Mouse (Mus musculus): ENCODE measurements around the gene Supt20. TPM values are rescaled to one million over a fixed set of nuclear protein-coding genes. Genes with fewer than 3 reads are reported as not detected.

The Supt20 gene
- total and polyA plus RNA-seq, 3 experiments: 31.6 to 66.6 TPM; not detected in 1

- TF ChIP-seq CHD1 (IDR thresholded peaks at IDR 0.05; ENCODE audit: low read depth, low read length): no peak
Measured at GRCm38 (mm10) chr3:54768592-54768991, 76.0 kb downstream of the Supt20 start (continued).

GRCm38 (mm10) chr3:54769349-54770275 lies 77.0 kb downstream of the Supt20 start:
- peaks cover 4 to 8% of the 10 kb centered on the region in 2 experiments for H3K4me1 ChIP-seq (ENCODE audit: control insufficient read depth in 1 of 2, insufficient read depth in 2 of 2, low read length in 2 of 2)
- no peaks in the 10 kb centered on the region for H3K79me2 ChIP-seq (ENCODE audit: control insufficient read depth, insufficient read depth, low read length, poor library complexity)
- H3K4me3 ChIP-seq (ENCODE audit: control insufficient read depth in 1 of 2, insufficient read depth in 1 of 2, low read depth in 2 of 2, low read length in 2 of 2): no peak overlapping the region
- TF ChIP-seq MEF2A (IDR thresholded peaks at IDR 0.05; ENCODE audit: extremely low read depth, insufficient replicate concordance, low read depth, low read length, poor library complexity, severe bottlenecking) (no peak), UBTF (IDR thresholded peaks at IDR 0.05; ENCODE audit: borderline replicate concordance, insufficient read depth, low read depth, low read length) (no peak)
- DNase-seq (ENCODE audit: low read depth, low spot score): no peak
- no peaks in the 10 kb centered on the region for H3K9me3 ChIP-seq (replicated peaks; ENCODE audit: insufficient read depth, low read length)
- H3K36me3 ChIP-seq (ENCODE audit: control insufficient read depth in 1 of 2, insufficient read depth in 2 of 2, low read length in 2 of 2): peaks cover 0 to 4% of the 10 kb centered on the region in 2 experiments; a peak in 2 of 4 replicates
- no peaks in the 10 kb centered on the region for H3K27me3 ChIP-seq (ENCODE audit: control insufficient read depth in 1 of 2, insufficient read depth in 2 of 2, low read length in 2 of 2)
- no peak overlapping the region for H3K9ac ChIP-seq (ENCODE audit: control insufficient read depth, low read depth, low read length, poor library complexity, severe bottlenecking)
- no peak overlapping the region for H3K27ac ChIP-seq (ENCODE audit: control insufficient read depth, low read depth, low read length)

GRCm38 (mm10) chr3:54773613-54774012 lies 81.0 kb downstream of the Supt20 start:
- H3K36me3 ChIP-seq (ENCODE audit: control insufficient read depth in 1 of 2, insufficient read depth in 2 of 2, low read length in 2 of 2): peaks cover 0 to 9% of the 10 kb centered on the region in 2 experiments; a peak in 2 of 4 replicates
- H3K9me3 ChIP-seq (replicated peaks; ENCODE audit: insufficient read depth, low read length): no peaks in the 10 kb centered on the region
- no peak overlapping the region for H3K27ac ChIP-seq (ENCODE audit: control insufficient read depth, low read depth, low read length)
- no peak overlapping the region for H3K9ac ChIP-seq (ENCODE audit: control insufficient read depth, low read depth, low read length, poor library complexity, severe bottlenecking)
- H3K79me2 ChIP-seq (ENCODE audit: control insufficient read depth, insufficient read depth, low read length, poor library complexity): no peaks in the 10 kb centered on the region
- DNase-seq (ENCODE audit: low read depth, low spot score): peak; percentile 39
- H3K27me3 ChIP-seq (ENCODE audit: control insufficient read depth in 1 of 2, insufficient read depth in 2 of 2, low read length in 2 of 2): no peaks in the 10 kb centered on the region
- peak; percentile 35 to 46 (median 36) for TF ChIP-seq CTCF (IDR thresholded peaks at IDR 0.05 in 2 of 3, conservative IDR thresholded peaks at IDR 0.05 in 1 of 3; ENCODE audit: control insufficient read depth in 1 of 3, insufficient read depth in 1 of 3, low read depth in 2 of 3, low read length in 3 of 3, poor library complexity in 1 of 3, severe bottlenecking in 1 of 3)
- TF ChIP-seq MAX (IDR thresholded peaks at IDR 0.05; ENCODE audit: low read length): no peak
- TF ChIP-seq NRF1 (IDR thresholded peaks at IDR 0.05; ENCODE audit: insufficient read depth, low read depth, low read length, poor library complexity, severe bottlenecking): no peak
- 0 out of 2 replicates have a peak, but pooled peaks have one; percentile 26 for TF ChIP-seq MYC (IDR thresholded peaks at IDR 0.05; ENCODE audit: low read depth, low read length)
- peaks cover 0 to 14% of the 10 kb centered on the region in 2 experiments; a peak in 3 of 4 replicates for H3K4me1 ChIP-seq (ENCODE audit: control insufficient read depth in 1 of 2, insufficient read depth in 2 of 2, low read length in 2 of 2)
- H3K4me3 ChIP-seq (ENCODE audit: control insufficient read depth in 1 of 2, insufficient read depth in 1 of 2, low read depth in 2 of 2, low read length in 2 of 2): no peak overlapping the region
